Mouse (Mus musculus) lung, adult 2 months (tissue): Measurements from ENCODE around the gene Wdr38.

Source experiments
- CTCF ChIP-seq: fragments of 200-500 bp; IDR thresholded peaks from 2 replicates; pipeline ENCODE4 v1.5.1; 2011; ENCODE audit warnings: mild to moderate bottlenecking, low read length, control low read depth; ENCODE audit not compliant: insufficient read depth
- POLR2A ChIP-seq: fragments of 200-500 bp; IDR thresholded peaks from 2 replicates; pipeline ENCODE4 v1.6.1; 2011; ENCODE audit warnings: low read depth, mild to moderate bottlenecking, control low read depth, low read length, borderline replicate concordance; ENCODE audit errors: extremely low read depth

DNA sequence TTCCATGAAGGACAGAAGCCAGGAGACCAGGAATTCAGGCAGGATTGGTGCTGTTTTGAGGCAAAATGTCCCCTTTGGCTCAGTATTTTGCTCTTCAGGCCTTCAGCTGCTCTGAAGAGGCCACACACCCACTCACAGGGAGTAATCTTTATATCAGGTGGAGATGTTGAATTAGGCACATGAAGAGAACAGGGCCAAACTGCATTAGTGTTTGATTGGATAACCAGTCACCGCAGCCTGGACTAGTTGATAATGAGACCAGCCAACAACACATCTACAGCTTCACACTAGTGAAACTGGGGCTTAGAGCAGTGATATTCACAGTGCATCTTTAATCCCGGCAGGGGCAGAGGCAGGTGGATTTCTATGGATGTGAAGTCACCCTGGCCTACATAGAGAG lies 8.3 kb upstream of the Wdr38 start:
- TF ChIP-seq POLR2A (no peak), CTCF (no peak)
